Mouse (Mus musculus) heart, adult 2 months (tissue): Measurements from ENCODE around the gene Ndufa4l2.

Experiments used
- CTCF ChIP-seq: fragments of 200-600 bp; IDR thresholded peaks from 2 replicates; pipeline ENCODE4 v1.8.1; 2022; ENCODE audit warnings: antibody characterized with exemption, mild to moderate bottlenecking, moderate library complexity
- POLR2A ChIP-seq: fragments of 200-500 bp; IDR thresholded peaks from 2 replicates; pipeline ENCODE4 v1.6.1; 2011; ENCODE audit warnings: mild to moderate bottlenecking, low read depth, low read length, control low read depth; ENCODE audit not compliant: insufficient read depth

DNA sequence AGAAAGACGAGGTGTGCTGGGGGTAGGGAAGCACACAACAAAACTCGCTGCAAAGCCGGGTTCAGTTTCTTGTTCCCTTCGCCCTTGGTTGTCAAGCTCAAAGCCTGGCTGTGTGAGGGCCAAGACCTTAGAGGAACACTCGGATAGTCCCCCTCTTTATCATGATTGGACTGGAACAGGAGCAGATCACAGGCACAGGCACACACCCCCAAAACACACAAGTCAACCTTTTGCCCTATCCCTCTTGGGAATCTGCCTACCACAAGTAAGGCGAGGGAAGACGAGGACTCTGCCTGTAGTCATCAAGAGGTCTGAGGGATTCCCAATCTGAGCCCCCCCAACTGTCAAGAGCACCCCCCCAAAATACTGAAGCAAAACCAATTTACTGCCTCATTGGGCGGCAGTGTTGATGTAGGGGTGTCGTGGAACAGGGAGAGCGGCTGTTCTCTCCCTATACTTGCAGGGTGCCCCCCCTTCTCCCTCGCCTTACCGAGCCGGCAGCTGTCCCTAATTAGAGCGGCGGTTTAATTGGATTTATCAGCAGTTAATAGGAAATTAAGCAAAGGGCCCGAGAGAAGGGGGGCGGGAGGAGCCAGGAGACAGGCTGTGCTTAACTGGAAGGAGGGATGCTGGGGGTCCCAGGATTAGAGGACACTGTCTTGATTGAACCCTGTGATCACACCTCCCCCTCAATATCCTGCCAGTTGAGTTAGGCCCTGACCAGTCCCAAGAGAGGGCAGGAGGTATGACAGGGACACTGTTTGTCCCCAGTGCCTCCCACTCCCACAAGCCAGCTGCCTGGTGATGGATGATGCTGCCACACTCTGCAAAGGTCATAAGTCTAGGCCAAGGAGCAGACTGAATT is 4.7 kb upstream of the Ndufa4l2 start:
- TF ChIP-seq POLR2A: no peak
- TF ChIP-seq CTCF: no peak
